In the genomic region with DNA sequence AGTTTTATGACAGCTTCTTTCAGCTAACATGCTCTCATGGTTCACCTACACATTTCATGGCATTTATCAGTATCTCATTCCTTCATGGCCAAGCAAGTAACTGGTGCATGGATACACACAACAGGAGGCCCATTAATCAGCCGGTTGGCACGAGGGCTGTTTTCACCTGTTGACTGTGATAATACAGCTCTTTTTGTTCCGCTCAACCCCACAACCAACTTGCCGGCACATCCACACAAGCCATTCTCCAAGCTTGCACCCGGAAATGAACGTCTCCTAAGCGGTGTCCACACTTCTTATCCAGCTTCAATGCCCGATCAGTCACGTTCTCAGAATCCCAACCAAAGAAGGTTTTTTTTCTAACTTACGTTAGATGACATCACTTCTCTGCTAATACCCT, we compare ENCODE assay signal across 8 mouse cellular contexts. TPM values are rescaled to one million over a fixed set of nuclear protein-coding genes. Genes with fewer than 3 reads are reported as not detected.
A peak's percentile ranks its signal among the peaks of the same experiment; 100 is the strongest.
DNase-seq lines count a peak whose midpoint lies in the region; ATAC-seq lines count a peak whose summit lies in the region.

No protein-coding gene starts in this region.

- H3K4me1 ChIP-seq in kidney, embryonic 15.5 days: peaks cover 17% of the 10 kb centered on the region
- H3K4me1 ChIP-seq in embryonic facial prominence, embryonic 13.5 days: peaks cover 10% of the 10 kb centered on the region
- H3K4me1 ChIP-seq in hindbrain, embryonic 14.5 days (replicated peaks; ENCODE audit: control insufficient read depth, insufficient read depth, low read length): peaks cover 10% of the 10 kb centered on the region
- H3K4me1 ChIP-seq in midbrain, embryonic 13.5 days (replicated peaks): peaks cover 16% of the 10 kb centered on the region

- H3K27ac ChIP-seq in kidney, embryonic 15.5 days: no peak overlapping the region
- H3K27ac ChIP-seq in embryonic facial prominence, embryonic 13.5 days: no peak overlapping the region
- no peak overlapping the region for H3K27ac ChIP-seq in hindbrain, embryonic 14.5 days
- no peak overlapping the region for H3K27ac ChIP-seq in midbrain, embryonic 13.5 days

- DNase-seq in kidney, adult 11 months: no peak
- DNase-seq in hindbrain, embryonic 14.5 days (ENCODE audit: low spot score): no peak
- DNase-seq in left cerebral cortex, postnatal 10 days (ENCODE audit: extremely low spot score in 1 of 2, low spot score in 2 of 2): no peak
- no peak for DNase-seq in layer of hippocampus, postnatal 10 days (ENCODE audit: low spot score in 2 of 2)

- no peaks in the 10 kb centered on the region for H3K9me3 ChIP-seq in kidney, embryonic 15.5 days (replicated peaks)
- no peaks in the 10 kb centered on the region for H3K9me3 ChIP-seq in embryonic facial prominence, embryonic 13.5 days
- no peaks in the 10 kb centered on the region for H3K9me3 ChIP-seq in hindbrain, embryonic 14.5 days (ENCODE audit: control insufficient read depth, low read length)
- no peaks in the 10 kb centered on the region for H3K9me3 ChIP-seq in midbrain, embryonic 13.5 days

- no peak for ATAC-seq in kidney, embryonic 15.5 days (replicated peaks; ENCODE audit: low FRiP score)
- ATAC-seq in embryonic facial prominence, embryonic 13.5 days (ENCODE audit: insufficient number of reproducible peaks, insufficient read depth, low FRiP score, low TSS enrichment, low read depth): no peak
- ATAC-seq in hindbrain, embryonic 14.5 days (ENCODE audit: low FRiP score): no peak
- no peak for ATAC-seq in midbrain, embryonic 13.5 days
- no peak for ATAC-seq in megakaryocyte-erythroid progenitor cell, adult 5-6 weeks (replicated peaks; ENCODE audit: low FRiP score, low TSS enrichment, poor library complexity, severe bottlenecking)

- H3K9ac ChIP-seq in kidney, embryonic 15.5 days: no peak overlapping the region
- peak overlapping the region; percentile 64 for H3K9ac ChIP-seq in embryonic facial prominence, embryonic 13.5 days
- H3K9ac ChIP-seq in hindbrain, embryonic 14.5 days: peak overlapping the region; percentile 49
- peak overlapping the region; percentile 59; the same call in 1 of the 2 replicates for H3K9ac ChIP-seq in midbrain, embryonic 13.5 days (replicated peaks)

- no peaks in the 10 kb centered on the region for H3K36me3 ChIP-seq in kidney, embryonic 15.5 days
- H3K36me3 ChIP-seq in embryonic facial prominence, embryonic 13.5 days: no peaks in the 10 kb centered on the region
- no peaks in the 10 kb centered on the region for H3K36me3 ChIP-seq in hindbrain, embryonic 14.5 days (replicated peaks; ENCODE audit: control insufficient read depth, insufficient read depth)
- H3K36me3 ChIP-seq in midbrain, embryonic 13.5 days: no peaks in the 10 kb centered on the region

- peak overlapping the region; percentile 92 for H3K4me3 ChIP-seq in kidney, embryonic 15.5 days (replicated peaks)
- peak overlapping the region; percentile 88 for H3K4me3 ChIP-seq in embryonic facial prominence, embryonic 13.5 days
- peak overlapping the region; percentile 93 for H3K4me3 ChIP-seq in hindbrain, embryonic 14.5 days (replicated peaks; ENCODE audit: low read length)
- peak overlapping the region; percentile 86 for H3K4me3 ChIP-seq in midbrain, embryonic 13.5 days (replicated peaks)

- H3K27me3 ChIP-seq in kidney, embryonic 15.5 days: no peaks in the 10 kb centered on the region
- no peaks in the 10 kb centered on the region for H3K27me3 ChIP-seq in embryonic facial prominence, embryonic 13.5 days
- H3K27me3 ChIP-seq in hindbrain, embryonic 14.5 days (ENCODE audit: control insufficient read depth, insufficient read depth, low read length): no peaks in the 10 kb centered on the region
- H3K27me3 ChIP-seq in midbrain, embryonic 13.5 days: no peaks in the 10 kb centered on the region

- peak overlapping the region; percentile 98 for H3K4me2 ChIP-seq in kidney, embryonic 15.5 days
- H3K4me2 ChIP-seq in embryonic facial prominence, embryonic 13.5 days: peak overlapping the region; percentile 97
- peak overlapping the region; percentile 72 for H3K4me2 ChIP-seq in hindbrain, embryonic 14.5 days (replicated peaks)
- H3K4me2 ChIP-seq in midbrain, embryonic 13.5 days (replicated peaks): peak overlapping the region; percentile 100

- intact Hi-C loops in left cerebral cortex, postnatal 10 days (cut with DNase I): no loop called here

- 86% methylated on average over 10 of the region's 10 CpGs for WGBS in kidney, embryonic 15.5 days
- 90% methylated on average over 10 of the region's 10 CpGs for whole genome bisulfite sequencing in embryonic facial prominence, embryonic 13.5 days
- WGBS in hindbrain, embryonic 14.5 days: 83% methylated on average over 10 of the region's 10 CpGs
- 85% methylated on average over 10 of the region's 10 CpGs for WGBS in midbrain, embryonic 13.5 days

RNA-seq across cellular contexts. Expression of a gene that starts 2.1 kb away (rescaled TPM):
- polyA plus RNA-seq in kidney, embryonic 15.5 days (2015; fragmentation: Nextera tagmentation; extraction: Ambion mirVana): 31.0 and 32.9 TPM in 2 replicates
- 33.9 and 34.5 TPM in 2 replicates for polyA plus RNA-seq in embryonic facial prominence, embryonic 13.5 days (2015; fragmentation: Nextera tagmentation; extraction: Ambion mirVana)
- polyA plus RNA-seq in hindbrain, embryonic 14.5 days (2014; fragmentation: Nextera tagmentation; extraction: Ambion mirVana): 32.9 and 40.1 TPM in 2 replicates
- 31.3 and 31.7 TPM in 2 replicates for polyA plus RNA-seq in midbrain, embryonic 13.5 days (2015; fragmentation: Nextera tagmentation; extraction: Ambion mirVana)
- total RNA-seq in megakaryocyte-erythroid progenitor cell, adult 5-6 weeks (2014; fragmentation: Nextera tagmentation): 5.5 and 8.6 TPM in 2 replicates
- 7.3 and 9.6 TPM in 2 replicates for total RNA-seq in megakaryocyte-erythroid progenitor cell, adult 5-6 weeks (2017)
- 10 to 100 TPM; 17.8 to 18.7 TPM for total RNA-seq in left cerebral cortex, postnatal 10 days (2021)
- total RNA-seq in layer of hippocampus, postnatal 10 days (2021): 10 to 100 TPM; 13.3 to 15.1 TPM

RNA-seq across cellular contexts. Expression of a gene that starts 54.9 kb away (rescaled TPM):
- polyA plus RNA-seq in kidney, embryonic 15.5 days (2015; fragmentation: Nextera tagmentation; extraction: Ambion mirVana): 14.9 and 15.9 TPM in 2 replicates
- polyA plus RNA-seq in embryonic facial prominence, embryonic 13.5 days (2015; fragmentation: Nextera tagmentation; extraction: Ambion mirVana): 22.7 and 23.5 TPM in 2 replicates
- polyA plus RNA-seq in hindbrain, embryonic 14.5 days (2014; fragmentation: Nextera tagmentation; extraction: Ambion mirVana): 28.0 and 32.7 TPM in 2 replicates
- polyA plus RNA-seq in midbrain, embryonic 13.5 days (2015; fragmentation: Nextera tagmentation; extraction: Ambion mirVana): 31.8 and 37.0 TPM in 2 replicates
- total RNA-seq in megakaryocyte-erythroid progenitor cell, adult 5-6 weeks (2014; fragmentation: Nextera tagmentation): 5.1 and 5.7 TPM in 2 replicates
- 11.2 and 26.8 TPM in 2 replicates for total RNA-seq in megakaryocyte-erythroid progenitor cell, adult 5-6 weeks (2017)
- 10 to 100 TPM; 13.8 to 16.4 TPM for total RNA-seq in left cerebral cortex, postnatal 10 days (2021)
- total RNA-seq in layer of hippocampus, postnatal 10 days (2021): 10 to 100 TPM; 16.3 to 16.5 TPM
